Mouse (Mus musculus): ENCODE data around the gene Itga2.

GRCm38 (mm10) chr13:114910629-114911028 lies 21.3 kb downstream of the Itga2 start:
- no peak for TF ChIP-seq CTCF (IDR thresholded peaks at IDR 0.05; ENCODE audit: low read depth, low read length)
- no peak for TF ChIP-seq POLR2A (IDR thresholded peaks at IDR 0.05; ENCODE audit: borderline replicate concordance, low read depth, low read length)

Measured in bone marrow macrophage, adult 2 months (primary cell).